11 mouse cellular contexts compared by ENCODE assay signal in the genomic region with DNA sequence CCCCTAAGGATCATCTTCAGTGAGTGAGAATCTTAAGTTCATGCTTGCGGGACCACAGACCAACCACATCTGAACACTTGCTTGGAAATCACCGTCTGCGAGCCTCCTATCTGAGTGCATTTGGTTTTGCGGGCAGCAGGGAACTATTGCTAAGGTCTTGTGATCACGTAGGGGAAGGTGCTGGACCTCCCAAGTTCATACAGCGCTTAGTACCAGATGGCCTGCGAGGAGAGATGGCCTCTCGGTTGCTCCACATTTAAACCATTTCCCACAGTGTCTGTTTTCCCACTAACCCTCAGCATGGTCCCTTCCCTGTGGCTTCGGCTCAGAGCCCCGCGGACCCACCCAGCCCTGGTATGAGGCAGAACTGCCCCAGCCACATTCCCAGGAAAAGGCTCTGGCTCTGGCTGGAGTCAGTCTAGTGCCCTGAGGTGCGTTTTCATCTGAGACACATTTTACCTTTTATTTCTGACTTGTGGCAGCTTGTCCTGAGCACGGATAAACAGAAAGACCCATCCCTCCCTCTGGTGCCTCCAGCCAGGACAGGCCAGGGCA. TPM values are rescaled to one million over a fixed set of nuclear protein-coding genes. Genes with fewer than 3 reads are reported as not detected.
A peak's percentile ranks its signal among the peaks of the same experiment; 100 is the strongest.
DNase-seq lines count a peak whose midpoint lies in the region; ATAC-seq lines count a peak whose summit lies in the region.
"Had no signal": no experiment of that assay in that cellular context is flagged by ENCODE, and none has a peak within 500 bp of the region (broad histone marks: within the 10 kb centered on the region; RNA-seq: fewer than 3 reads in every experiment).

No protein-coding gene starts in this region.

- peak; percentile 69; the same call in 1 of the 2 replicates for ATAC-seq in embryonic facial prominence, embryonic 15.5 days (ENCODE audit: insufficient number of reproducible peaks, low FRiP score, low TSS enrichment, low read depth)
- peak; percentile 84; the same call in 1 of the 2 replicates for ATAC-seq in stomach, embryonic 16.5 days (ENCODE audit: insufficient read depth, low FRiP score)
- ATAC-seq in hindbrain, embryonic 11.5 days (ENCODE audit: low FRiP score) = no peak
- ATAC-seq: hindbrain, postnatal 0 days had no signal

- peak overlapping the region; percentile 73 for H3K27ac ChIP-seq in embryonic facial prominence, embryonic 15.5 days (replicated peaks)
- H3K27ac ChIP-seq in stomach, embryonic 16.5 days (ENCODE audit: low read length) = peak overlapping the region; percentile 86
- H3K27ac ChIP-seq in hindbrain, embryonic 11.5 days (ENCODE audit: low read depth, low read length) = no peak overlapping the region
- H3K27ac ChIP-seq: hindbrain, postnatal 0 days had no signal

- peaks cover 17% of the 10 kb centered on the region for H3K4me1 ChIP-seq in embryonic facial prominence, embryonic 15.5 days
- H3K4me1 ChIP-seq in stomach, embryonic 16.5 days (ENCODE audit: control insufficient read depth, insufficient read depth, low read length) = peaks cover 23% of the 10 kb centered on the region
- no peaks in the 10 kb centered on the region for H3K4me1 ChIP-seq in hindbrain, embryonic 11.5 days (replicated peaks; ENCODE audit: control insufficient read depth, insufficient read depth, low read length)

- peaks cover 24% of the 10 kb centered on the region for H3K36me3 ChIP-seq in embryonic facial prominence, embryonic 15.5 days
- peaks cover 6% of the 10 kb centered on the region; the same call in 1 of the 2 replicates for H3K36me3 ChIP-seq in stomach, embryonic 16.5 days (ENCODE audit: control insufficient read depth, insufficient read depth, low read length)
- no peaks in the 10 kb centered on the region for H3K36me3 ChIP-seq in hindbrain, embryonic 11.5 days (ENCODE audit: control insufficient read depth, insufficient read depth, low read length)

- H3K9ac ChIP-seq in embryonic facial prominence, embryonic 15.5 days = no peak overlapping the region
- 0 out of 2 replicates have a peak overlapping the region, but pooled peaks have one; percentile 19 for H3K9ac ChIP-seq in stomach, embryonic 16.5 days (ENCODE audit: low read length)
- no peak overlapping the region for H3K9ac ChIP-seq in hindbrain, embryonic 11.5 days (ENCODE audit: low read depth, low read length)

- 52% methylated on average over 13 of the region's 13 CpGs for WGBS in embryonic facial prominence, embryonic 15.5 days
- 66% methylated on average over 13 of the region's 13 CpGs for WGBS in stomach, embryonic 16.5 days
- WGBS in hindbrain, embryonic 11.5 days = 74% methylated on average over 13 of the region's 13 CpGs

- no peak overlapping the region for H3K4me2 ChIP-seq in embryonic facial prominence, embryonic 15.5 days (replicated peaks)
- no peak overlapping the region for H3K4me2 ChIP-seq in stomach, embryonic 16.5 days (ENCODE audit: low read depth, low read length)
- no peak overlapping the region for H3K4me2 ChIP-seq in hindbrain, embryonic 11.5 days (replicated peaks; ENCODE audit: low read depth, low read length)

- no peaks in the 10 kb centered on the region for H3K27me3 ChIP-seq in embryonic facial prominence, embryonic 15.5 days
- no peaks in the 10 kb centered on the region for H3K27me3 ChIP-seq in stomach, embryonic 16.5 days (ENCODE audit: control insufficient read depth, insufficient read depth, low read length)
- H3K27me3 ChIP-seq in hindbrain, embryonic 11.5 days (ENCODE audit: control insufficient read depth, insufficient read depth, low read length) = no peaks in the 10 kb centered on the region

- peak; percentile 45 for DNase-seq in kidney, adult 11 months
- no peak for DNase-seq in kidney, adult 18-20 months
- DNase-seq in lung, adult 18-20 months = peak; percentile 82 to 85
- no peak for DNase-seq in hindbrain, embryonic 11.5 days (ENCODE audit: low spot score)
- DNase-seq in T-cell, adult 2 months (ENCODE audit: low spot score) = no peak
- DNase-seq in spleen, postnatal 14 days (ENCODE audit: low spot score in 2 of 2) = no peak
- DNase-seq: adrenal gland, postnatal 14 days; cerebellum, adult 18-20 months had no signal

- H3K9me3 ChIP-seq in embryonic facial prominence, embryonic 15.5 days (replicated peaks) = no peaks in the 10 kb centered on the region
- H3K9me3 ChIP-seq in stomach, embryonic 16.5 days (replicated peaks; ENCODE audit: control insufficient read depth, low read length) = no peaks in the 10 kb centered on the region
- H3K9me3 ChIP-seq in hindbrain, embryonic 11.5 days (ENCODE audit: control insufficient read depth, low read length) = no peaks in the 10 kb centered on the region

- no peak overlapping the region for H3K4me3 ChIP-seq in embryonic facial prominence, embryonic 15.5 days (replicated peaks)
- H3K4me3 ChIP-seq in stomach, embryonic 16.5 days (replicated peaks; ENCODE audit: low read length) = no peak overlapping the region
- no peak overlapping the region for H3K4me3 ChIP-seq in hindbrain, embryonic 11.5 days (ENCODE audit: low read depth, low read length)

RNA-seq across cellular contexts. Expression of a gene that starts 42.3 kb away (rescaled TPM):
- 17.1 and 19.0 TPM in 2 replicates for polyA plus RNA-seq in embryonic facial prominence, embryonic 15.5 days (2015; fragmentation: Nextera tagmentation; extraction: Ambion mirVana)
- 43.0 and 52.7 TPM in 2 replicates for polyA plus RNA-seq in stomach, embryonic 16.5 days (2015; fragmentation: Nextera tagmentation; extraction: Ambion mirVana)
- 7.5 and 8.8 TPM in 2 replicates for polyA plus RNA-seq in hindbrain, embryonic 11.5 days (2014; fragmentation: Nextera tagmentation; extraction: Ambion mirVana)

Comparison
In these comparisons a context has a peak if more than half of its experiments do, and no peak if none do; other contexts are left out.
1. DNase-seq: peak in kidney, adult 11 months (single experiment) and lung, adult 18-20 months (2 of 2); none in kidney, adult 18-20 months (single experiment), hindbrain, embryonic 11.5 days (single experiment), T-cell, adult 2 months (single experiment) and spleen, postnatal 14 days (0 of 2).